Mouse (Mus musculus): Measurements from ENCODE around the gene Hist1h4d. TPM values are rescaled to one million over a fixed set of nuclear protein-coding genes. Genes with fewer than 3 reads are reported as not detected.
A peak's percentile ranks its signal among the peaks of the same experiment; 100 is the strongest.
"Not testable (repeated sequence)": the region's sequence is repeated elsewhere in the genome, so short reads cannot be mapped to it uniquely, and the experiment has no call there.

Gene Hist1h4d
- polyA plus RNA-seq, 1 experiment, result 13.8 TPM

DNA sequence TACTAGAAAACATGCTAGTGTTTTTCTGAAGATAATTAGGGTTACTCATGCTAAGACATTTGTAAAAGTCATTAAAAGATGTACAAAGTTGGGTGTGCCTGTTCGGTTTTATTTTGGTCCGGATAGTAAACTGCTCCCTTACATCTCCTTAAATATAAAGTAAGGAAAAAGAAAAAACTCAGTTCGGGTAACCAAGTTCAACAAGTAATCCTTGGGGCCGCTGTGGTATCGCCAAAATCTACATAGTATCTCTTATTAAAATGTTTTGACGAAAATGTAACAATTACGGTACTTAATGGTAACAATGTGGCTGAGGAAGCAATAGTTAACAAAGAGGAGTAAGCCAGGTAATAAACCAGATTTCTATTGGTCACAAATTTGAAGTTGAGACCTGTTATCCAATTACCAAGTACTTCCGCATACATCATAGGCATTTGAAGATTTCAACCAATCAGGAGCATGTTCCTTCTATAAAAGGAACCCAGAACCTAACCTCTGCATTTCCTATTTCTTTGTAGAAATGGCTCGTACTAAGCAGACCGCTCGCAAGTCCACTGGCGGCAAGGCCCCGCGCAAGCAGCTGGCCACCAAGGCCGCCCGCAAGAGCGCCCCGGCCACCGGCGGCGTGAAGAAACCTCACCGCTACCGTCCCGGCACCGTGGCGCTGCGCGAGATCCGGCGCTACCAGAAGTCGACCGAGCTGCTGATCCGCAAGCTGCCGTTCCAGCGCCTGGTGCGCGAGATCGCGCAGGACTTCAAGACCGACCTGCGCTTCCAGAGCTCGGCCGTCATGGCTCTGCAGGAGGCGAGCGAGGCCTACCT lies 37.2 kb upstream of the Hist1h4d start, which contains the start of gene Hist1h3f:
Gene Hist1h3f (plus strand): TSS at position 88 of the 822 bp plus-strand sequence.
- WGBS, result under 1% methylated on average over 30 of the region's 45 CpGs
- TF ChIP-seq POLR2A (IDR thresholded peaks at IDR 0.05; ENCODE audit: low read depth, low read length), result peak; percentile 90
- TF ChIP-seq CTCF (IDR thresholded peaks at IDR 0.05; ENCODE audit: extremely low read depth, insufficient read length, insufficient replicate concordance, low read depth, low read length), result no peak
- H3K4me3 ChIP-seq (ENCODE audit: low read depth, low read length), result peak within 1 kb of the TSS; percentile 95

GRCm38 (mm10) chr13:23544787-23545120 lies 36.6 kb upstream of the Hist1h4d start:
- Histone ChIP-seq H3K4me3 (ENCODE audit: low read depth, low read length) (peak overlapping the region; percentile 95), H3K27ac (ENCODE audit: insufficient read depth, low read depth, low read length) (peak overlapping the region; percentile 89)
- 0% methylated on average over 13 of the region's 14 CpGs for WGBS
- not testable (repeated sequence) for H3K27me3 ChIP-seq (ENCODE audit: control insufficient read depth, insufficient read depth, low read length); H3K4me1 ChIP-seq (ENCODE audit: control insufficient read depth, insufficient read depth, insufficient read length, low read length); H3K36me3 ChIP-seq (ENCODE audit: control insufficient read depth, insufficient read depth, low read length)

More for the DNA sequence above, 37.2 kb upstream of the Hist1h4d start, which contains the start of gene Hist1h3f:
- H3K27me3 ChIP-seq (ENCODE audit: control insufficient read depth, insufficient read depth, low read length), result no peaks in the 10 kb centered on the region
- H3K27ac ChIP-seq (ENCODE audit: insufficient read depth, low read depth, low read length), result peak within 1 kb of the TSS; percentile 92
- H3K4me1 ChIP-seq (ENCODE audit: control insufficient read depth, insufficient read depth, insufficient read length, low read length), result peaks cover 2% of the 10 kb centered on the region; the same call in 1 of the 2 replicates
- no peaks in the 10 kb centered on the region for H3K36me3 ChIP-seq (ENCODE audit: control insufficient read depth, insufficient read depth, low read length)

GRCm38 (mm10) chr13:23546694-23547093 lies 34.7 kb upstream of the Hist1h4d start:
- no peak for TF ChIP-seq CTCF (IDR thresholded peaks at IDR 0.05; ENCODE audit: extremely low read depth, insufficient read length, insufficient replicate concordance, low read depth, low read length)
- no peak for TF ChIP-seq POLR2A (IDR thresholded peaks at IDR 0.05; ENCODE audit: low read depth, low read length)
- H3K4me3 ChIP-seq (ENCODE audit: low read depth, low read length), result no peak overlapping the region
- no peaks in the 10 kb centered on the region for H3K36me3 ChIP-seq (ENCODE audit: control insufficient read depth, insufficient read depth, low read length)
- H3K4me1 ChIP-seq (ENCODE audit: control insufficient read depth, insufficient read depth, insufficient read length, low read length), result peaks cover 2% of the 10 kb centered on the region; the same call in 1 of the 2 replicates
- H3K27ac ChIP-seq (ENCODE audit: insufficient read depth, low read depth, low read length), result no peak overlapping the region
- WGBS, result 82% methylated on average over 5 of the region's 5 CpGs
- no peaks in the 10 kb centered on the region for H3K27me3 ChIP-seq (ENCODE audit: control insufficient read depth, insufficient read depth, low read length)

- Histone ChIP-seq H3K27ac (ENCODE audit: insufficient read depth, low read depth, low read length) (peak overlapping the region; percentile 53), H3K27me3 (ENCODE audit: control insufficient read depth, insufficient read depth, low read length) (no peaks in the 10 kb centered on the region), H3K4me1 (ENCODE audit: control insufficient read depth, insufficient read depth, insufficient read length, low read length) (peaks cover 2% of the 10 kb centered on the region; the same call in 1 of the 2 replicates), H3K36me3 (ENCODE audit: control insufficient read depth, insufficient read depth, low read length) (no peaks in the 10 kb centered on the region), H3K4me3 (ENCODE audit: low read depth, low read length) (no peak overlapping the region)
- TF ChIP-seq CTCF (IDR thresholded peaks at IDR 0.05; ENCODE audit: extremely low read depth, insufficient read length, insufficient replicate concordance, low read depth, low read length), result no peak
- no peak for TF ChIP-seq POLR2A (IDR thresholded peaks at IDR 0.05; ENCODE audit: low read depth, low read length)
- 3% methylated on average over 3 of the region's 3 CpGs for WGBS
These were observed 30.6 kb upstream of the Hist1h4d start for GRCm38 (mm10) chr13:23550761-23551145.

GRCm38 (mm10) chr13:23551146-23551834 lies 30.1 kb upstream of the Hist1h4d start, which contains the start of gene Hist1h4f:
TSS of gene Hist1h4f (minus strand) at chr13:23551648.
- WGBS, result under 1% methylated on average over 47 of the region's 47 CpGs
- H3K27me3 ChIP-seq (ENCODE audit: control insufficient read depth, insufficient read depth, low read length); H3K36me3 ChIP-seq (ENCODE audit: control insufficient read depth, insufficient read depth, low read length); H3K4me1 ChIP-seq (ENCODE audit: control insufficient read depth, insufficient read depth, insufficient read length, low read length): not testable (repeated sequence)
- peak within 1 kb of the TSS; percentile 53 for H3K27ac ChIP-seq (ENCODE audit: insufficient read depth, low read depth, low read length)
- TF ChIP-seq POLR2A (IDR thresholded peaks at IDR 0.05; ENCODE audit: low read depth, low read length), result peak; percentile 85
- H3K4me3 ChIP-seq (ENCODE audit: low read depth, low read length), result peak within 1 kb of the TSS; percentile 66

GRCm38 (mm10) chr13:23551931-23552914 lies 29.2 kb upstream of the Hist1h4d start:
- peak overlapping the region; percentile 53; the same call in 1 of the 2 replicates for H3K27ac ChIP-seq (ENCODE audit: insufficient read depth, low read depth, low read length)
- H3K36me3 ChIP-seq (ENCODE audit: control insufficient read depth, insufficient read depth, low read length), result no peaks in the 10 kb centered on the region
- no peak overlapping the region for H3K4me3 ChIP-seq (ENCODE audit: low read depth, low read length)
- WGBS, result 38% methylated on average over 8 of the region's 8 CpGs
- no peaks in the 10 kb centered on the region for H3K27me3 ChIP-seq (ENCODE audit: control insufficient read depth, insufficient read depth, low read length)
- peaks cover 2% of the 10 kb centered on the region; the same call in 1 of the 2 replicates for H3K4me1 ChIP-seq (ENCODE audit: control insufficient read depth, insufficient read depth, insufficient read length, low read length)
- TF ChIP-seq CTCF (IDR thresholded peaks at IDR 0.05; ENCODE audit: extremely low read depth, insufficient read length, insufficient replicate concordance, low read depth, low read length) (no peak), POLR2A (IDR thresholded peaks at IDR 0.05; ENCODE audit: low read depth, low read length) (no peak)

Measured in small intestine, adult 2 months (tissue).